Mouse (Mus musculus): ENCODE data around the gene Mcpt4.
A peak's percentile ranks its signal among the peaks of the same experiment; 100 is the strongest.
"Not testable (repeated sequence)": the region's sequence is repeated elsewhere in the genome, so short reads cannot be mapped to it uniquely, and the experiment has no call there.

The Mcpt4 gene

DNA sequence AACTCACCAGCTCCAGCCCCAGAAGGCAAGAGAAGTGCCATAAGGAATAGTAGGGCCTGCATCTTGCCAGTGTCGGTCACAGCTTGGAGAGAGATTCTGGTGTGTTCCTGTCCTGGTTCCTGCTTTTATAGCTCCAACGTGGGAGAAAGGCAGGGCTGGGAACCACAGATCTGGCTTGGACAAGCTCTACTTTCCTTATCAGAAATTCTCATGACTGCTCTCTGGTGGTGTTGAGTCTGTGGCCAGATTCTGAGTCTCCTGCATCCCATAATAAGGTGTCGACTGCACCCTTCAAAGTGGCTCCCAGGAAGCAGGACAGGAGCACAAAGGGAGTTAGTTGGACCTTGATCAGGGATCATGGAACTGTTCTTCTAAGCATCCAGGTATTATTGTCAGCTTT lies at the start of gene Mcpt4:
Gene Mcpt4, minus strand, starts transcription at position 101 of the 400 bp plus-strand sequence.
- DNase-seq (ENCODE audit: low spot score): not testable (repeated sequence)

DNA sequence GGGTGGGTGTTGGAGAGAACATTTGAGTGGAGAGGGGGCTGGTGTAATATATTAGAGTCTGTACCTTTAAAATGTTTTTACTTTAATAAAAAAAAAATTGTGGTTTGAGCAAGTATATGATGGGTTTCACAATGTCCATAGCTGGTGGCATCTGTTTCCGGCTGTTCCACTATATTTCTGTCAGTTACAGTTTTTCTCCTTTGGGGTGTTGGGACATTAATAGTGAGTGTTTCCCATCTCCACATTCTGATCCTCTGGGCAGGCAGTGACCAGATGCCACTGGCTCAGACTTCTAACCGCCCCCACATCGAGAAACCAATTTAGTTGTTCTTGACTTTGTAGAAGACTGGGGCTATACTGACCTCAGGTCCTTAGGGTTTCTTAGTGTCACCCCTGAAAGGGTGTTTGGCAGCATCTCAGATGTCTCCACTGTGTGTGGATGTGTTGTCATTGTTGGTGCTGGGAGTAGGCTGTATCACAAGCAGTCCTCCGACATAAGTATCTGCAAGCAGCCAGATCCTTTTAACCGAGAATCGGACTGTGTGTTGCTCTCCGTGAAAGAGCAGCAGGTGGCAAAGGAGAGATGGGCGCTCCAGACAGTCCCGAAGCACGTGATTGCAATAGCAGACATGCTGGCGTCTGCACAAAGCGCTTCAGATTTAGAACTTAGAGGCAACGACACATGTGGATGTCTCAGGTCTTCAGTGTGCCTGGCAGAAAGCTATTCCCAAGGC lies 43.5 kb upstream of the Mcpt4 start:
- DNase-seq (ENCODE audit: low spot score): no peak

DNA sequence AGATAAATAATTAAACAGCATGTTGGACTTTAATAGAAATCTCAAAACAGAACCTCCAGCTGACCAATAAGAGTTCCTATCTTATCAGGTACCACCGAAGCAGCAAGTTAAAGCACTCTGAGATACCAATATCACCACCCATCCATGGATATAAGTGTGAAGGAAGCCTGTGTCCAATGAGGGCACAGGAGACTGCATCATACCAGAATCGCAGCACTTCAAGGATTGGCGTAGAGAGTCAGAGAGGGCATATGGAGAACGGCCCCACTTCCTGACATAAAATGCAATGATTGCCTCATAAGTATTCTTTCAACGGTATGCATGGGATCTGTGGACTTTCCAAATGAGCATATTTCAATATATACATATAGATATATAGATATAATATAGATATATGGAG lies 42.9 kb upstream of the Mcpt4 start:
- no peak for DNase-seq (ENCODE audit: low spot score)

DNA sequence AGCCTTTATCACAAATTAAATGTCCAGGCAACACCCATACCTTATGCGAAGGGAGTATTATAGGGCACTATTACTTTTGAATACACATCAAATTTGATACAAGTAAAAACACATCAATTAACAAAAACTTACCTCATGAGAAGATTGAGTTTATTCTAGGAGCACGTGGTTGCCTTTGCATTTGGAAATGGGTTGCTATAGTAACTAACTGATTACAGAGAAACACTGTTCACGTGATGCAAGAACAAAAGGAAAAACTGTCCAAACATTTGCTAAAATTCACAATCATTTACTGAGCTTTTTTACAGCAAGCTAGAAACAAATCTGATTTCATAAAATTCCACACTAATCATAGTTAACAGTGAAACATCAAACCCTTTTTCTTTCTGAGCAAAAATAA lies 41.3 kb upstream of the Mcpt4 start:
- DNase-seq (ENCODE audit: low spot score): no peak

DNA sequence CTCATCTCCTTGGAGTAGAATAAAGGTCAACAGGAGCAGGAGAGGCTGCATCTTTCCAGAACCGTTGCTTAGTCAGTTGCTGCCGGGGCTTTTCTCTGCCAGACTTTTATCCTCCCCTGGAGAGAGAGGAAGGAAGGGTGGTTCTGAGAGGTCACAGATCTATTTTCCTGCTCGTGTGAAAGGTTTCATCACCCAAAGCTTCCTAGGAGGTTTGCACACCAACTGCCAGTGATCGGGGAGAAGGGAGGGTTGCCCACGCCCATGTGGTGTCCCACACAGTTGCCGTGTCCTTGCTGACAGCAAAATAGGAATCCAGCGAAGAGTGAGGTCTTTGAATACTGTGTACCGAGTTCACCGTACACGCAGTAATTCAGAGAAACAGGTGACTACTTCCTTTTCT lies 40.3 kb upstream of the Mcpt4 start, which contains the start of gene Ctsg:
Gene Ctsg, minus strand, starts transcription at position 189 of the 400 bp plus-strand sequence.
- no peak for DNase-seq (ENCODE audit: low spot score)

DNA sequence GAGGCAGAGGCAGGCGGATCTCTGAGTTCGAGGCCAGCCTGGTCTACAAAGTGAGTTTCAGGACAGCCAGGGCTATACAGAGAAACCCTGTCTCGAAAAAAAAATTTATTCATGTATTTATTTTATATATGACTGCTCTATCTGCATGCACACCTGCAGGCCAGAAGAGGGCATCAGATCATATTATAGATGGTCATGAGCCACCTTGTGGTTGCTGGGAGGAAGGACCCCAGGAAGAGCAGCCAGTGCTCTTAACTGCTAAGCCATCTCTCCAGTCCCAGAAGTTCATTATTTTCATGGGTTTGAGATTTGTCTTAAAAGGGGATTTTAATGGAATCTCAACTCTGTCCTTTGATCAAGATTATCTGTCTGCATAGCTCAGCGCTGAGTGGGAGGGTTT lies 36.8 kb upstream of the Mcpt4 start:
- DNase-seq (ENCODE audit: low spot score): no peak

DNA sequence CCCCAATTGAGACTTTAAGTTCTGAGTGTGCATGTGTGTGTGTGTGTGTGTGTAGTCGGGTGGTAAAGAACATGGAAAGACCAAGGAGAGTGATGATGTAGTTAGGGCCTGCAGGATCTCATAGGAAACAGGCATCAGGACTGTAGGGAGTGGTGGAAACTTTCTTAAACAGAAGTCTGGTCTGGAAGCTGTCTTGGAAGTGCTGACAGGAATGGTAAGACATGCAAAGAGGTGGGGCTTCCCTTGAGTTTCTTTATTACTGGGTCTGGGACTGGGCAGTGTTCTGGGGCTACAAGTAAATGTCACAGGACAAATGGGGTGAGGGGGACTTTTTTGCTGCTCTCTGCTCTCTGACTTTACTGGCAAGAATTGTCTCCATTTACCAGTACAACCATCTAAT lies 35.5 kb upstream of the Mcpt4 start:
- no peak for DNase-seq (ENCODE audit: low spot score)

DNA sequence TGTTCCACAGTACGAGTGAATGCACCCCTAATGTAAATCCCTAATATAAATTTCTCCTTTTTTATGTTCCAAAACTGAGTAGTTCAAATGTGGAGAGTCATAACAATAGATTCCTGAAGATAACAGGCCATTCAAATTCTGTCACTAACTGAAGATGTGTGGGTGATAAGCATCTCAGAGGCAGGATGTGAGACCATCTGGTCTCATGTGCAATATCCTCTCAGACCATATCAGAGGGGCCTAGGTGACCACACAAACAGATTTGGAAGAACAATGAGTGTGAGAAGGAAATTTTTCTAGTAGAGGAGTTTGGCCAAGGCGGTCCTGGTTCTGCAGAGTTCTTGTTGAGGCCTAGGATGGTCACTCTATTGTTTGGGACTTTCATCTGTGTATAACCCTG lies 31.2 kb upstream of the Mcpt4 start:
- DNase-seq (ENCODE audit: low spot score): no peak

DNA sequence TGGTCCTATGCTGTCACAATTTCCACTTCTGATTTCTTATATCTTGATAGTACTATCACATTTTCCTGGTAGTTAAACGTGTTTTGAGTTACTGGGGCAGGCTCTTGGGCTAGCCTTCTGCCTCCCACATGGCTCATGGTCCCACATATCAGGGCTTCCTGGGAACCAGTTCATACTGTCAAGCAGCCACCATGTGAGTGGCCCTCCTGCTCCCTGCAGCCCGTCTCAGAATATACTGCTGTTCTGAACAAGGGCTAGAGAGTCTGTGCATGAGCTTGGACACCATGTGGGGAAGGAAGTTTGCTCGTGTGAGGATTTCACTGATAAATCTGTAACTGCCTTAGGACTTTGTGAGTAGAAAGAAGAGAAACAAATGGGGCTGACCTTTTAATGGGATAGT lies 24.6 kb upstream of the Mcpt4 start:
- no peak for DNase-seq (ENCODE audit: low spot score)

DNA sequence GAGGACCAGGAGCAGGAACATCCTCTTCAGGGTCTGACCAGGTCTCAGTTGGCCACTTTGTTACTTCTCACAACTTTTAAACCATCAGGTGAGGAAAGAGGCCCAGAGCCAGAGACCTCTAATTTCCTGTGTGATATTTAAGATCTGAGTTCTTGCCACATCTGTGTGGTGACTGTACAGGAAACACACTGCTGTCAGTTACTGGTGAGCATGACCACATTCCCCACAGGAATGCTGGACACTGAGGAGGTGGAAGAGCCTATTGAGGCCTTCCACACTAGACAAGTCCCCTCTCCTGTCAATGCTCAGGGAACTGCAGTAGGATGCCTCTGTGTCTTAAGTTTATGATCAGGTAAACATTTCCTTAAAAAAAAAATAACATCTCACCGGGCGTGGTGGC lies 23.1 kb upstream of the Mcpt4 start, which contains the start of gene Mcpt8:
Gene Mcpt8, minus strand, starts transcription at position 107 of the 400 bp plus-strand sequence.
- DNase-seq (ENCODE audit: low spot score): no peak

DNA sequence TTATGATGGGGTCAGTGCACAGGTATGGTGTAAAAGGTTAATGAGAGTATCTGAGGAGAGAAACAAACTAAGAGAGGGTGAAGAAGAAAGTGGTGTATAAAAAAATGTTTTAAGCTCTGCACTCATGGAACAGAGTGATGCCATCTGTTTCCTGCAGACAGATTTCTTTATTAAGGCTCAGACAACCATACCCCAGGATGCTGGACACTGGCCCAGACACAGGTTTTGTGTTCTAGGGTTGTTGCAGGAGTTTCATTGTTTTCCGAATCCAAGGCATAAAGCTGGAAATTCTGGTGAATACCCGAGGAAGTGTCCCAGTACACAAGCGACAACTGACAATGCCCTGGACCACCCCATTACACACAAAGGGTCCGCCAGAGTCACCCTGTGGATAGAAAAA lies 19.9 kb upstream of the Mcpt4 start:
- DNase-seq (ENCODE audit: low spot score): no peak

DNA sequence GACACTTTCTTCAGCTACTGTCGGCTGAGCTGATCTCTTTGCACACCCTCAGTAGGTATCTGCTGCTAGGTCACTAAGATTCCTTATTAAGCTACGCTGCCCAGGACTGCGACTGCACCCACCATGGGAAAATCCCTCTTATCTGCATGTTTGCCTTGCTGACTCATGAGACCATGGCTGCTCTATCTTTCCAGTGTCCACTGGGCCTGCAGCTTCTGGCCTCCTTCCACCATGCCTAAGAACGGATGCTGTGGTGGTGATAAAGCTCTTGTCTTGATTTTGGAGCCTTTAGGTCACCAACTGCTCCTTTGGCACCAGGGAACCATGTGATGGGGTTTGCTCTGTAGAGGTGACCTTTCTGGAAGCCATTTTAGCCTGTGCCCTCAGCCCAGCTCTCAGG lies 4.4 kb downstream of the Mcpt4 start:
- no peak for DNase-seq (ENCODE audit: low spot score)

DNA sequence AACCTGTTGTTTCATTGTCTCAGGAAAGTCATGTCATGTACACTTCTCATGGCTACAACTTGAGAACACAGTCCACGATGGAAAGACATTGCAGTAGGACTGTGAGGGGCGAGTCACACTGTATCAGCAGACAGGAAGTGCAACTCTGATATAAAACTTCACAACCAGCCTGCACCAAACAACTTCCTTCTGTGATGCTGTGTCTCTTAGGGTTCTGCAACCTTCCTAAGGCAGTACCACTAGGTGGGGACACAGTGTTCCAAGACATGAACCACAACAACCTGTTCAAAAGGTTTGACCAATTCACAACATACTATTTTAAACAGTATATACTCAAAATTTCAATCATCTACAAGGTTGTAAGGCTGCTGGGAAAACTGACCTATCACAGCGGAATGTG lies 6.7 kb downstream of the Mcpt4 start:
- no peak for DNase-seq (ENCODE audit: low spot score)

DNA sequence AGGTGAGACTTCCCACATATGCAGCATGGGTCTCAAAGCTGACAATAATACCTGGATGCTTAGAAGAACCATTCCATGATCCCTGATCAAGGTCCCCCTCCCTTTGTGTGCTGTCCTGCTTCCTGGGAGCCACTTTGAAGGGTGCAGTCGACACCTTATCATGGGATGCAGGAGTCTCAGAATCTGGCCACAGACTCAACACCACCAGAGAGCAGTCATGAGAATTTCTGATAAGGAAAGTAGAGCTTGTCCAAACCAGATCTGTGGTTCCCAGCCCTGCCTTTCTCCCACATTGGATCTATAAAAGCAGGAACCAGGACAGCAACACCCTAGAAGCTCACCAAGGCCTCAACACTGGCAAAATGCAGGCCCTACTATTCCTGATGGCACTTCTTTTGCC lies 20.3 kb downstream of the Mcpt4 start, which contains the start of gene Mcpt2:
Gene Mcpt2, plus strand, starts transcription at position 250 of the 400 bp plus-strand sequence.
- not testable (repeated sequence) for DNase-seq (ENCODE audit: low spot score)

DNA sequence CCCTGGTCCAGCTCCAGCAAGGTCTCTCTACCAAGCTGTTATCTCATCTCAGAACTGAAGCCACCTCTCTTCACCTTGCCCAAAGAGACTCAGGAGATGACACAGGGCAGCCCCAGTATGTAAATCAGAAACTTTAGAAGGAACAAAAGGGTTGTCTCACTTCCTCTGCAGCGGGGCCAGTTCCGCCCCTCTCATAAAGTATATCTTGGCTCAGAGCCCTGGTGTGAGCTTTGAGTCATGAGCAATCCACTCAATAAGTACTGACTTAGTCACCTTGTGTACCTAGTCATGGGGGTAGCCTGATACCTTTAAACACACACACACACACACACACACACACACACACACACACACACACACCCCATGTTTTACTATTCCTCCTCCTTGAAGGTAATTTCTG lies 27.7 kb downstream of the Mcpt4 start:
- peak; percentile 4 for DNase-seq (ENCODE audit: low spot score)

DNA sequence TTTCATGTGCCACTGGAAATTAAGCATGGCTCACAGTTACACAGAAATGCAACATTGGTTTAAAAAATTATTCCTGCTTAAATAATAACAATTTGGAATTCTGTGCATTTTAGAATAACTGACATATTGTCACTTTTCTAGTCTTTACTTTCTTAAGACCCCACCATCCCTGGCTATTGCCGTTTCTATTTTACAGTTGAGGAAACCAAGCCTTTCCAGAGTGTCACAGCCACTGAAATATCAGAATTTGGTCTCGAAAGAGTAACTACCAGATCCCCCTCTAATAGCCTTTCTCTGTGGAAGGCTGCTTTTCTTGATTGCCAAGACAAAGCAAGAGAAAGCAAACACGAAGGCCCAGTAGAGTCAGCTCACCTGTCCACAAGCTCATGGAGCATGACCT lies 31.7 kb downstream of the Mcpt4 start, which contains the start of gene Mcpt9:
Gene Mcpt9, minus strand, starts transcription at position 101 of the 400 bp plus-strand sequence.
- DNase-seq (ENCODE audit: low spot score): not testable (repeated sequence)

DNA sequence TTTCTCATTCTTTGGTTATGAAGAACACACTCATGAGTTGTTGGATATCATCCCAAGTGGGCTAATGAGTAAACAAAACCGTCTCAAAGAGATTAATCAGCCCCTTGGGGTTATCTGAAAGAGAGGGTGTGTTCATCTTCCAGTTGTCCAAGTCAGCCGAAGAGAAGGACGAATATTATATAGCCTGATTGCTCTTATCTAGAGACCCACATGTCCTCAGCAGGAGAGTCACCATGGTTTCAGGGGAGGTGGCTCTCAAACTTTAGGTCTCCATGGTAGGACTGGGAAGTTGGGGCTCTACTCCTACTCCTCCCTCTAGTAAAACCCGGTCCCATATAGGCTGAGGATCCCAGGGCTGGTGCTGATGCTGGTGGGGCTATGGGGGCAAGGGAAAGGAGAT lies 40.8 kb downstream of the Mcpt4 start:
- not testable (repeated sequence) for DNase-seq (ENCODE audit: low spot score)

DNA sequence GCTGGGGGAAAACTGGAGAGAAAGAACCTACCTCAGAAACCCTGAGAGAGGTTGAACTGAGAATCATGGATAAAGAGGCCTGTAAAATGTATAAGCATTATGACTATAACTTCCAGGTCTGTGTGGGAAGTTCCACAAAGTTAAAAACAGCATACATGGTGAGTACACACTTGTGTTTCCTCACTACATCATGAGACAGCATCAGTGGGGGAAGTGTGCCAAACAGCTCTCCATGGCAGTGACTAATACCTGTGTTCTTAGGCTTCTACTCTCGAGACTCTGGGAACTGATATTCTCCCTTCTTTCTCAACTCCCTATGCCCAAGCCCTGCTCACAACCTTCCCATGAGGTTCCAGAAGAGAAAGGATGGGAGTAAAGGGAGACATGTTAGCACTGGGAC lies 42.7 kb downstream of the Mcpt4 start:
- DNase-seq (ENCODE audit: low spot score): no peak

DNA sequence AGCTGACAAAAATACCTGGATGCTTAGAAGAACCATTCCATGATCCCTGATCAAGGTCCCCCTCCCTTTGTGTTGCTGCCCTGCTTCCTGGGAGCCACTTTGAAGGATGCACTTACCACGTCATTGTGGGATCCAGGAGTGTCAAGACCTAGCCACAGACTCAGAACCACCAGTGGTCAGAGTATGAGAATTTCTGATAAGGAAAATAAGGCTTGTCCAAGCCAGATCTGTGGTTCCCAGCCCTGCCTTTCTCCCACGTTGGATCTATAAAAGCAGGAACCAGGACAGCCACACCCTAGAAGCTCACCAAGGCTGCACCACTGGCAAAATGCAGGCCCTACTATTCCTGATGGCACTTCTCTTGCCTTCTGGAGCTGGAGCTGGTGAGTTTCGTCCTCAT lies 44.4 kb downstream of the Mcpt4 start, which contains the start of gene Mcpt1:
Gene Mcpt1, plus strand, starts transcription at position 301 of the 400 bp plus-strand sequence.
- not testable (repeated sequence) for DNase-seq (ENCODE audit: low spot score)

DNA sequence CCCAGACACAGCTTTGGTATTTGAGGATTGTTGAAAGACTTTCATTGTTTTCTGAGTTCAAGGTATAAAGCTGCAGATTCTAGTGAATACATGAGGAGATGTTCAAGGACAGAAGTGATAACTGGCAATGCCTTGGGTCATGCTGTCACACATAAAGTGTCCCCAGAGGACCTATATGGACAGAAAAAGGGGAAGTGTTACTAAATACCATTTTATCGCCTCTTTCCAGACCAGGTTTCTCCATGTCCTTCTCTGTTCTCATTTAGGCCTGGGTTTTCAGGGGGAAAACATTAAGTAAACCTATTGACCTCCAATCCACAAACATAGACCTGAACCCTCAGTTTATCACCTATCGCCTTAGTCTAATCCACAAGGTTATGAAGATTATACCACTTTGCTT lies 48.2 kb downstream of the Mcpt4 start:
- no peak for DNase-seq (ENCODE audit: low spot score)

DNA sequence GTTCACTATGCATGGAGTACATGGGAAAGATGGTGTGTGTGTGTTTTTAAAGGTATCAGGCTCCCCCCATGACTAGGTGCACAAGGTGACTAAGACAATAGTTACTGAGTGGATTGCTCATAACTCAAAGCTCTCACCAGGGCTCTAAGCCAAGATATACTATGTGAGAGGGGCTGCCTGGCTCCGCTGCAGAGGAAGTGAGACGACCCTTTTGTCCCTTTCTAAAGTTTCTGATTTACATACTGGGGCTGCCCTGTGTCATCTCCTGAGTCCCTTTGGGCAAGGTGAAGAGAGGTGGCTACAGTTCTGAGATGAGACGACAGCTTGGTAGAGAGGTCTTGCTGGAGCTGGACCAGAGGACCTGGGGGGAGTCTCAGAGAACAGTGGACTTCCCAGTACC lies 49.0 kb downstream of the Mcpt4 start:
- DNase-seq (ENCODE audit: low spot score): no peak

Measured in urinary bladder, postnatal 25 days (tissue).